Mouse (Mus musculus) olfactory bulb, adult 2 months (tissue): ENCODE data around the gene Klhl2. TPM values are rescaled to one million over a fixed set of nuclear protein-coding genes. Genes with fewer than 3 reads are reported as not detected.

Experiments
- H3K27ac ChIP-seq: fragments of 200-500 bp; 2 replicates; pipeline ENCODE4 v1.5.1; 2012; ENCODE audit warnings: low read depth, low read length; ENCODE audit not compliant: insufficient read depth
- H3K4me1 ChIP-seq: fragments of 200-500 bp; 2 replicates; pipeline ENCODE4 v1.6.1; 2012; ENCODE audit warnings: low read length; ENCODE audit not compliant: control insufficient read depth, insufficient read depth
- H3K4me3 ChIP-seq: fragments of 200-500 bp; 2 replicates; pipeline ENCODE4 v1.5.1; 2012; ENCODE audit warnings: mild to moderate bottlenecking, low read depth, low read length, moderate library complexity; ENCODE audit not compliant: insufficient read depth
- CTCF ChIP-seq: fragments of 200-500 bp; IDR thresholded peaks from 2 replicates; pipeline ENCODE4 v1.5.1; 2012; ENCODE audit warnings: low read depth, mild to moderate bottlenecking, low read length, moderate library complexity; ENCODE audit not compliant: insufficient read depth
- POLR2A ChIP-seq: fragments of 200-500 bp; IDR thresholded peaks from 2 replicates; pipeline ENCODE4 v1.6.1; 2012; ENCODE audit warnings: mild to moderate bottlenecking, low read depth, low read length, moderate library complexity; ENCODE audit not compliant: insufficient read depth
- WGBS: fragments of 180-500 bp; shearing (Covaris S2); methylation state at CpG from one replicate; pipeline ENCODE4 v1.1.7; 2018; 5-methylcytosine and 5-hydroxymethylcytosine counted together
- polyA plus RNA-seq: library from polyadenylated mRNA; stranded (reverse); fragments of >200 nt; gene quantifications from 2 replicates; pipeline ENCODE4 v1.2.4, GENCODE M21; 2012; ENCODE audit warnings: low replicate concordance; ENCODE audit not compliant: missing spikeins, insufficient read depth, insufficient read length

The Klhl2 gene
- polyA plus RNA-seq, 1 experiment, result not detected

DNA sequence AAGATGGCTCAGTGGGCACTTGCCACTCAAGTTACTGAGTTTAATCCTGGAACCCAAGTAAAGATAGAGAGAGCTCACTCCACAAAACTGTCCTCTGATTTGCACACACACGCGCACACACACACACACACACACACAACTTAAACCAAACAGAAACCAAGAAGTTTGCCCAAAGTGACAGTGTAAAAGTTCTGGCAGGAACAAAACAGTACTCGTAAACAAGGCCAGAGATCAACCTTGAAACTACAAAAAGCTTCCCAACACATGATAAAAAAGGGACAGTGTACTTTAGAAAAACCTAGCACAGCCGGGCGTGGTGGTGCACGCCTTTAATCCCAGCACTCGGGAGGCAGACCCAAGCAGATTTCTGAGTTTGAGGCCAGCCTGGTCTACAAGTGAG is 121.7 kb downstream of the Klhl2 start:
- Histone ChIP-seq H3K4me3 (no peak overlapping the region), H3K4me1 (peaks cover 4% of the 10 kb centered on the region), H3K27ac (no peak overlapping the region)
- TF ChIP-seq CTCF (no peak), POLR2A (no peak)
- WGBS, result 79% methylated on average over 7 of the region's 7 CpGs

DNA sequence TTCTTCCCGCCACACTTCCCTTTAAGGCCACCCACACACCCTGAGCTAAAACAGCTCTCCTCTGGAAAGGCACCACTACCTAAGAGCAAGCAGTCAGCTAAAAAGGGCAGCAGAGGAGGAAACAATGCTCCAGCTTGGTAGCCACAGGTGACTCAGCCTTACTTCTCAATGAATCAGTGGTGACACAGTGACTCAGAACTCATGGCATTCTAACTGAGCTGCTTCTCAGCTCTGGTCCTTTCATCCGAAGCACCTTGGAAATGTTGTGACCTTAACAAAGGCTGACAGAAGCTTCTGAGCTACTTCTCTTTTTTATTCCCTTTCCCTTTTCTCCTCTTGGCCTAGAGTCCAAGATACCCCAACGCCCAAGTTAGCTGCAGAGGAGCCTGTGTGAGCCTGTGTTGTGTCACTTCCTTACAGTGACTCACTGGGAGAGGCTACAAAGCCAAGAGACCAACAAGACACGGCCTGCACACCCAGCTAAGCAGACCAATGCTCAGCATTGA is 123.6 kb downstream of the Klhl2 start:
- Histone ChIP-seq H3K4me1 (peaks cover 4% of the 10 kb centered on the region), H3K27ac (peak overlapping the region; percentile 72), H3K4me3 (no peak overlapping the region)
- TF ChIP-seq POLR2A, result no peak
- TF ChIP-seq CTCF, result no peak
- 44% methylated on average over 4 of the region's 4 CpGs for WGBS

DNA sequence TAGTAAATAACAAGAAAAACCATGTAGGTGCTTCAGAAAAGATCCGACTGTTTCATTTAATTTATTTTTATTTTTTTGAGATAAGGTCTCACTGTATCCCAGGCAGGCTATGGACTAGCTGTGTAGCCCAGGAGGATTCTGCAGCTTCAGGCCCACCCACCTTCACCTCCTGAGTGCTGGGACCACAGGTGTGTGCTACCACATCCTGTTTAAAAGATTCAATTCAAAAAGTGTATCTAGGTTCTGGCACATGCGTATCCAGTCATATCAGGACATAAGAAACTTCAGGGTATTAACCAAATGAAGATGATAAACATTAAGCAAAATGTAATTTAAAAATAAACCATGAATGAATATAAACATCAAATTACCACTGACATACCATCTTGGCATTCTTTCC is 126.6 kb downstream of the Klhl2 start:
- WGBS, result 85% methylated on average over 2 of the region's 2 CpGs
- Histone ChIP-seq H3K4me3 (no peak overlapping the region), H3K4me1 (peaks cover 4% of the 10 kb centered on the region), H3K27ac (no peak overlapping the region)
- TF ChIP-seq POLR2A, result no peak
- TF ChIP-seq CTCF, result no peak

DNA sequence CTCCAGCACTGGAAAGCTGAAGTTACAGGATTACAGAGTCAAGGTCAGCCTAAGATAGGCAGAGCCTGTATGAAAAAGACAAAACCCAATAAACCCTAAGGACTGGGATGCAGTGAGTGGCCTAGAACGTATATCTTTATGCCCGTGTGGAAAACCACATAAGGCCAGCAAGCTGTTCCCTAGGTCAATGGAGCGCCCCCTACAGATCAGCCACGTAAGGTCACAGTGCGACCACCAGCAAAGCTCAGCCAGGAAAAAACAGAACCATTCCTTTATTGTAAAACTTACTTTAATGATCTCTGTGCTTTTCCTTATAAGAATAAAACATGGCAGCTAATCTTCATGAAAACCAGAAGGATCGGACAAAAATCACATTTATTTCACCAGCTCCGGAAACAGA is 131.9 kb downstream of the Klhl2 start:
- Histone ChIP-seq H3K27ac (no peak overlapping the region), H3K4me1 (no peaks in the 10 kb centered on the region), H3K4me3 (no peak overlapping the region)
- WGBS, result 92% methylated on average over 7 of the region's 7 CpGs
- TF ChIP-seq CTCF (no peak), POLR2A (no peak)

DNA sequence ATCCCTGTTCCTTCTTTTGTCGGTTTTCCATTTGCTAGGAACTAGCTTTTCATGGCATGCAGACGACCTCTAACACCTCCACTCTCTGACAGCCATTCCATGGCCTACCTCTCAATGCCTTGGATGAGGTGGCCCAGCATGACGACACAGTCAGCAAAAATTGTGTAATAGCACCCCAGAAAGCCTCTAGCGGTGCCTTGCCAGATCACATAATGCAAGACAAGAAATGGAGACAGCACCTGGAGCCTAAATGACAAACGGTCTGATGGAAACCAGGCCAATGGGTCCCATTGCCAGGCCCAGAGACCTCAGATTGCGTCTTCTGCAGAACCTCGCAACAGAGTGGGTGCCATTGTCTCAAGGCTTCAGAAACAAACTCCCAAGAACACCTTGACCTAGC is 137.3 kb downstream of the Klhl2 start:
- 93% methylated on average over 7 of the region's 7 CpGs for WGBS
- Histone ChIP-seq H3K4me3 (no peak overlapping the region), H3K27ac (no peak overlapping the region), H3K4me1 (no peaks in the 10 kb centered on the region)
- TF ChIP-seq POLR2A (no peak), CTCF (no peak)

DNA sequence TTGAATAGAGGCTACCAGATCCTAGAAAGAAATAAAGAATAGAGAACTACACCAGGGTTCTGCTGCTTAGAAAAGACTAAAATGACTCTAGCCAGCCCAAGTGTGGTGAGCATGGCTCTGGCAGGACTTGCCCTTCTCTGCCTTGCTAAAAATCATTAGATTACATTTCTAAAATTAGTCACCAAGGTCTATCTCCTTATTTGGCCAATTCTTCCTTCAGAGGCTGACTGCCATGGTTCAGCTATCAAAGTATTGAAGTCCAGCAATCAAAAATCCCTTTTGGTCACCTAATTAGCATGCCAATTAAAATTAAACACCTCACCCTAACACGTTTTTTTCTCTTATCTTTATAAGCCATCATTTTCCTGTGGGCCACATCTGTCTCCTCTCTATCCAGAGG is 138.3 kb downstream of the Klhl2 start:
- 27% methylated on average over 1 of the region's 1 CpGs for WGBS
- TF ChIP-seq POLR2A (no peak), CTCF (no peak)

DNA sequence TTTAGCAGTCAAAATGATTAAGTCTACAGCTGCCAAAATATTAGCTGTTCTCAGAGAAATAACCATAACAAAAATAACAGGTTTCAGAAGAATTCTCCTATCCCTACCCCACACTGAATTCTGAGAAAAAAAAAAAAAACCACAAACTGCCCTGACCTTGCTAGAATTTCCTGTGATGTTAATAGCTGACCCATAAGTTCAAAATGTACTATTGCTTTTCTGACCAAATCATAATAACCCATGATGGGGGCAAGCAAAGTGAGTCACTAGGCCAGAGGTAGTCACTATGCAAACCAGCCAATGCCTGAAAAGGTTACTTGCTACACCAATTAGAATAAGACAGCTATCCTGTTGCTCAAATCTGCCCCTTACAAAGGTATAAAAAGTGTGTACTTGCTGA is 142.3 kb downstream of the Klhl2 start:
- no peaks in the 10 kb centered on the region for H3K4me1 ChIP-seq
- H3K27ac ChIP-seq, result no peak overlapping the region
- H3K4me3 ChIP-seq, result no peak overlapping the region
- TF ChIP-seq POLR2A, result no peak
- TF ChIP-seq CTCF, result no peak

More for the DNA sequence above, 138.3 kb downstream of the Klhl2 start:
- Histone ChIP-seq H3K27ac (no peak overlapping the region), H3K4me3 (no peak overlapping the region), H3K4me1 (no peaks in the 10 kb centered on the region)

DNA sequence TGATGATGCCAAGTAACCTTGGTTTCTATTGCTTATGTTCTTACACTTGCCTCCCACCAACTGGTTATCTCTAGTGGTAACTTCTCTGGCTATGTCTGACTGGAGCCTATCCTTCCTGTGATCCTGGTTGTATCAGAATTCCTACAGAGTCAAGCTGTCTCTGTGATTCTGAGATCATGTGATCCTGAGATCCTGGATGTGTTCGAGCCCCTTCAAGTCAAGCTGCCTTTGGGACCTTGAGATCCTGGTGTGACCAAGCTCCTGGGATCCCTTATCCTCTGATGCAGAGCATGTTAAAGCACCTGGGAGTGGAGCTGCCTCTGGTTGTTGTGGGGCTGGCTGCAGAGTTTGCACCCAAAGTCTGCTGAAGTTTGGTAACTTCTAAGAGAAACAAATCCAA is 146.6 kb downstream of the Klhl2 start:
- TF ChIP-seq POLR2A (no peak), CTCF (no peak)
- WGBS, result 94% methylated on average over 1 of the region's 1 CpGs
- Histone ChIP-seq H3K27ac (no peak overlapping the region), H3K4me1 (no peaks in the 10 kb centered on the region), H3K4me3 (no peak overlapping the region)

DNA sequence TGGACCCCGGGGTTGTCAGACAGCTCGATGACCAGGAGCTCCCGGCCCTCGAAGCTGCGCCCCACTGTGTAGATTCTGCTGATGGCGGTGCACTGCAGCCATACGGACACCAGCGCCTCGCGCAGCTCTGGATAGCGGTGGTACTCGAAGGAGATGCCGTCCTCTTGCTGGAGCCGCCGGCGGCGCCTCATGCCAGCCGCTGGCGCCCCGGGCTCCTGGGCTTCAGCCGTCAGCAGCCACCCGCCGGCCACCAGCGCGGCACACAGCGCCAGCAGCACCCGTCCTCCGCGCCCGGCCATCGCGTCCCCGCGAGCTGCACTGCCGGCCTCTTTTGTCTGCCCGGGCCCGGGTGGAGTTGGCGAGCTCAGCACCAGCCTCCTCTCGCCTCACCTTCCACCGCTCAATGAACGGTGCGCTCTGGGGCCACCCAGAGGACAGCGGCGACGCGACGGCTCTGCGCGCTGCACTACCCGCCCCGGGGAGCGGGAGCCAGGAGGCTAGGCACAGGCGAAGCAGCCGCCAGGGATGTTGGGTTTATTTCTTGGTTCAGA is 157.1 kb downstream of the Klhl2 start, which contains the start of gene Cpe:
Cpe (minus strand) TSS at position 404 of the 551 bp plus-strand sequence.
- Histone ChIP-seq H3K4me1 (peaks cover 3% of the 10 kb centered on the region; the same call in 1 of the 2 replicates), H3K27ac (peak within 1 kb of the TSS; percentile 98), H3K4me3 (peak within 1 kb of the TSS; percentile 97)
- TF ChIP-seq POLR2A (peak; percentile 84), CTCF (peak; percentile 79)
- under 1% methylated on average over 54 of the region's 54 CpGs for WGBS
